Mouse (Mus musculus): Measurements from ENCODE around the gene Rab37. TPM values are rescaled to one million over a fixed set of nuclear protein-coding genes. Genes with fewer than 3 reads are reported as not detected.

Rab37 gene
- polyA plus RNA-seq, 1 experiment from 2014 or later: 1.1 TPM

GRCm38 (mm10) chr11:115171125-115171524, 79.9 kb downstream of the Rab37 start:
- no peak for ATAC-seq (replicated peaks; ENCODE audit: insufficient number of reproducible peaks, insufficient read depth, low FRiP score, low read depth)
- no peak overlapping the region for H3K4me2 ChIP-seq
- 54% methylated on average over 8 of the region's 8 CpGs for WGBS
- no peaks in the 10 kb centered on the region for H3K36me3 ChIP-seq
- no peak overlapping the region for H3K27ac ChIP-seq
- H3K9ac ChIP-seq: no peak overlapping the region
- peaks cover 30% of the 10 kb centered on the region for H3K4me1 ChIP-seq (replicated peaks)
- H3K4me3 ChIP-seq: no peak overlapping the region
- H3K27me3 ChIP-seq: peaks cover 10% of the 10 kb centered on the region; the same call in 1 of the 2 replicates
- no peaks in the 10 kb centered on the region for H3K9me3 ChIP-seq (replicated peaks)

GRCm38 (mm10) chr11:115172825-115173287, 81.6 kb downstream of the Rab37 start:
- H3K27me3 ChIP-seq: peaks cover 10% of the 10 kb centered on the region; the same call in 1 of the 2 replicates
- H3K4me2 ChIP-seq: peak overlapping the region; percentile 22
- 30% methylated on average over 4 of the region's 4 CpGs for WGBS
- no peak overlapping the region for H3K27ac ChIP-seq
- H3K4me1 ChIP-seq (replicated peaks): peaks cover 38% of the 10 kb centered on the region
- no peak; the same call in 1 of the 2 replicates for ATAC-seq (replicated peaks; ENCODE audit: insufficient number of reproducible peaks, insufficient read depth, low FRiP score, low read depth)
- no peaks in the 10 kb centered on the region for H3K36me3 ChIP-seq
- H3K9me3 ChIP-seq (replicated peaks): no peaks in the 10 kb centered on the region
- H3K4me3 ChIP-seq: no peak overlapping the region
- H3K9ac ChIP-seq: no peak overlapping the region

DNA sequence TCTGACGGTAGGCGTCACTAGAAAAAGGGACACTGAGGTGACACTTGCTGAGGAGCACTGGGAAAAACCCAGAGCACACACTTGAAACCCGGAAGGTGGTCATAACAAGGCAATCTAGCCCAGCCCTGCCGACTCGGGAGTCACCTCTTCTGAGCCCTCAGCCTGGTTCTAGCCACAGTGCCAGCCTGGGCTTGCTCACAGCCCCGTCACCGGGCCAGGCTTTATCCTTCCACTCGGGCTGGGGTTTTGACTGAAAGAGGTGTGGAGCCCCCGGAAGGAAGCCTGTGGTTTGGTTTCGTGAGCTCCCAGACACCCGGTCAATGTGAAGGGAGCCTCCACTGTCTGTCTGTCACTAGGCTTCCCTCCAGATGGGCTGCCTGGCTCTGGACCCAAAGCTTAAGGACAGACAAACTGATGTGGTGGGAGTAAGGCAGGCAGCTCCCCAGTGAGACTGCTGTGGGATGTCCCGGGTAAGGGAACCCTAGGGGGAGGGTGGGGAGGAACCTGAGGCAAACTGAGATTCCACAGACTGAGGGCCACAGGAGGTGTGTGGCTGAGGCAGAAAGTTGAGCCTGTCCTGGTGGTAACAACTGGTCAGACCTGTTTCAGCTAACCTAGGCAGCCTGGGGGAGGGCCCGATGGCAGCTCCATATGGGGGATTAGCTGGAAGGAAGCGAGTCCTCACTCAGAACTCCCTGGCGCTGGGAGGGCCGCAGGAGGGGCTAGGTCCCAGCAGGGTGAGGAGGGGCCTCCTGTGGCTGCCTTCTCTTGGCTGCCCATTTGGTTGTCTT, 82.5 kb downstream of the Rab37 start:
- ATAC-seq (replicated peaks; ENCODE audit: insufficient number of reproducible peaks, insufficient read depth, low FRiP score, low read depth): no peak
- H3K9ac ChIP-seq: no peak overlapping the region
- no peak overlapping the region for H3K4me3 ChIP-seq
- H3K4me2 ChIP-seq: peak overlapping the region; percentile 15; the same call in 1 of the 2 replicates
- H3K4me1 ChIP-seq (replicated peaks): peaks cover 44% of the 10 kb centered on the region
- no peaks in the 10 kb centered on the region for H3K9me3 ChIP-seq (replicated peaks)
- H3K36me3 ChIP-seq: no peaks in the 10 kb centered on the region
- peaks cover 10% of the 10 kb centered on the region; the same call in 1 of the 2 replicates for H3K27me3 ChIP-seq
- WGBS: 29% methylated on average over 16 of the region's 16 CpGs
- H3K27ac ChIP-seq: 0 out of 2 replicates have a peak overlapping the region, but pooled peaks have one; percentile 34

DNA sequence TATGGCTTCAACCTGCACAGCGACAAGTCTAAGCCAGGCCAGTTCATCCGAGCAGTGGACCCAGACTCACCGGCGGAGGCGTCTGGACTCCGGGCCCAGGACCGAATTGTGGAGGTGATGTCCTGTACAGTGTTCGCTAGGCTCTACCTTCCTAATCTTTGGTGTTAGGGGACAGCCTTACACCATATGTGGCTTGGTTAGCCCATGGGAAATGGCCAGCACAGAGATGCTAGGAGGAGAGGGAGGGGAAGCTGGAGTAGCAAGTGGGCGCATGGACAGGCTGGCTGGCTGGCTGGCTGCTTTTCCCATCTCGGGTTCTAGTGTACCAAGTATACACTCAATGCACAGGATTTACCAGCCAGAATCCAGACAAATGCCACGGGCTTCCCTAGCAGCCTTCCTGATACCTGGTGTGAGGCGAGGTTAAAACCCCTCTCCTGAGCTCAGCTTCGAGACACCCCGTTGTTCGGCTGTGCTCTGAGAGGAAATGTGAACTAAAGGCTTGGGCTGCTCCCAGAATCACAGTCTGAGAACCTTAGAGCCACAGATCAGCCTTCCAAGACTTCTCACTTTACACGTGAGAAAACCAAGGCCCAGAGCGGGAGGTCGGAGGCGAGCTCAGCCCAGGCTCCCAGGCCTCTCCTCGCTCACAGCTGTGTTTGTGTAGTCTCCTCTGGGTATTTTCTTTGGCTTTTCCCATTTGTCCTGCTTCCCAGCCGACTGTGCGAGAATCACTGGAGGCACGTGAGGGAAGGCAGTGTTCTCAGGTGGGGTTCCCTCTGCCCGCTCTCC, 85.4 kb downstream of the Rab37 start:
- WGBS: 70% methylated on average over 24 of the region's 24 CpGs
- no peak overlapping the region for H3K4me3 ChIP-seq
- H3K4me2 ChIP-seq: no peak overlapping the region
- no peak overlapping the region for H3K9ac ChIP-seq
- no peaks in the 10 kb centered on the region for H3K9me3 ChIP-seq (replicated peaks)
- no peaks in the 10 kb centered on the region for H3K36me3 ChIP-seq
- H3K4me1 ChIP-seq (replicated peaks): peaks cover 39% of the 10 kb centered on the region
- H3K27me3 ChIP-seq: peaks cover 9% of the 10 kb centered on the region; the same call in 1 of the 2 replicates
- peak overlapping the region; percentile 39; the same call in 1 of the 2 replicates for H3K27ac ChIP-seq
- no peak for ATAC-seq (replicated peaks; ENCODE audit: insufficient number of reproducible peaks, insufficient read depth, low FRiP score, low read depth)

DNA sequence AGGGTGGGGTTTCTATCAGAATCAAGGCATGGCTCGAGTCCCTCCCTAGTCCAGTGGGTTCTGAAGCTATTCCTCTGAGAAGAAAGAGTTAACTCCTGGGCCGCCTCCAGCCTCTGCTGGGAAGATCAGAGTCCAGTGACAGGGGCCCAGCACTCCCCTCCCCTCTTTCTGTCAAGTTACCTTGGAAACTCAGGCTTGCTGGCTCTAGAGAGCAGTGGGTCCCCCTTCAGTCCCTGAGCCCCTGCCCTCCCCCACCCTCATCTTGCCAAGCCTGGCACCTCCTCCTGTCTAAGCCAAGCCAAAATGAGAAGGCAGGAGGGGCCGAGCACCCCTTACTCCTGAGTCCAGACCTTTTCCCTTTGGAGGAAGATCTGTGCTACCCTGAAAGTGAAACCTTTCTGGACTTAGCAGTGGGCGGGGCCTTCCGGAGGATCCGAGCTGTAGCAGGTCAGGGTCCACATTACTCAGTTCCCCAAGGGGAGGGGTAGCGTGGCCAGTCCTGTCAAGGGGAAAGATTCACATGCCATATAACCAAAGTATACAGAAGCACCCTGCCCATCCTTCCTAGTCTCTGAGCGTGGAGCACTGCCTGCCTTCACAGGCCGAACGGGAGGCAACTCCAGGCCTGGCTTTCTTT, 86.4 kb downstream of the Rab37 start:
- Histone ChIP-seq H3K9me3 (replicated peaks) (no peaks in the 10 kb centered on the region), H3K27me3 (peaks cover 5% of the 10 kb centered on the region; the same call in 1 of the 2 replicates), H3K4me1 (replicated peaks) (peaks cover 31% of the 10 kb centered on the region), H3K36me3 (no peaks in the 10 kb centered on the region), H3K4me3 (no peak overlapping the region), H3K9ac (no peak overlapping the region), H3K4me2 (no peak overlapping the region), H3K27ac (peak overlapping the region; percentile 39; the same call in 1 of the 2 replicates)
- ATAC-seq (replicated peaks; ENCODE audit: insufficient number of reproducible peaks, insufficient read depth, low FRiP score, low read depth): no peak
- WGBS: 58% methylated on average over 10 of the region's 10 CpGs

- H3K4me3 ChIP-seq: no peak overlapping the region
- peaks cover 5% of the 10 kb centered on the region; the same call in 1 of the 2 replicates for H3K27me3 ChIP-seq
- no peak overlapping the region for H3K9ac ChIP-seq
- no peaks in the 10 kb centered on the region for H3K9me3 ChIP-seq (replicated peaks)
- peaks cover 21% of the 10 kb centered on the region for H3K4me1 ChIP-seq (replicated peaks)
- no peak for ATAC-seq (replicated peaks; ENCODE audit: insufficient number of reproducible peaks, insufficient read depth, low FRiP score, low read depth)
- H3K27ac ChIP-seq: no peak overlapping the region
- no peak overlapping the region for H3K4me2 ChIP-seq
- WGBS: 84% methylated on average over 2 of the region's 2 CpGs
- no peaks in the 10 kb centered on the region for H3K36me3 ChIP-seq
These were observed 87.5 kb downstream of the Rab37 start for GRCm38 (mm10) chr11:115178766-115179165.

- no peak overlapping the region for H3K4me2 ChIP-seq
- H3K27me3 ChIP-seq: peaks cover 5% of the 10 kb centered on the region; the same call in 1 of the 2 replicates
- no peaks in the 10 kb centered on the region for H3K36me3 ChIP-seq
- no peaks in the 10 kb centered on the region for H3K9me3 ChIP-seq (replicated peaks)
- H3K4me1 ChIP-seq (replicated peaks): peaks cover 17% of the 10 kb centered on the region; the same call in 1 of the 2 replicates
- H3K27ac ChIP-seq: no peak overlapping the region
- H3K9ac ChIP-seq: no peak overlapping the region
- 62% methylated on average over 6 of the region's 6 CpGs for WGBS
- ATAC-seq (replicated peaks; ENCODE audit: insufficient number of reproducible peaks, insufficient read depth, low FRiP score, low read depth): no peak
- no peak overlapping the region for H3K4me3 ChIP-seq
These were observed 88.0 kb downstream of the Rab37 start for GRCm38 (mm10) chr11:115179191-115179590.

- 74% methylated on average over 6 of the region's 6 CpGs for WGBS
- no peak for ATAC-seq (replicated peaks; ENCODE audit: insufficient number of reproducible peaks, insufficient read depth, low FRiP score, low read depth)
- no peak overlapping the region for H3K4me3 ChIP-seq
- no peaks in the 10 kb centered on the region for H3K36me3 ChIP-seq
- no peak overlapping the region for H3K9ac ChIP-seq
- H3K4me2 ChIP-seq: no peak overlapping the region
- no peaks in the 10 kb centered on the region for H3K9me3 ChIP-seq (replicated peaks)
- H3K4me1 ChIP-seq (replicated peaks): peaks cover 17% of the 10 kb centered on the region; the same call in 1 of the 2 replicates
- peaks cover 3% of the 10 kb centered on the region; the same call in 1 of the 2 replicates for H3K27me3 ChIP-seq
- H3K27ac ChIP-seq: no peak overlapping the region
These were observed 88.7 kb downstream of the Rab37 start for GRCm38 (mm10) chr11:115179881-115180280.

DNA sequence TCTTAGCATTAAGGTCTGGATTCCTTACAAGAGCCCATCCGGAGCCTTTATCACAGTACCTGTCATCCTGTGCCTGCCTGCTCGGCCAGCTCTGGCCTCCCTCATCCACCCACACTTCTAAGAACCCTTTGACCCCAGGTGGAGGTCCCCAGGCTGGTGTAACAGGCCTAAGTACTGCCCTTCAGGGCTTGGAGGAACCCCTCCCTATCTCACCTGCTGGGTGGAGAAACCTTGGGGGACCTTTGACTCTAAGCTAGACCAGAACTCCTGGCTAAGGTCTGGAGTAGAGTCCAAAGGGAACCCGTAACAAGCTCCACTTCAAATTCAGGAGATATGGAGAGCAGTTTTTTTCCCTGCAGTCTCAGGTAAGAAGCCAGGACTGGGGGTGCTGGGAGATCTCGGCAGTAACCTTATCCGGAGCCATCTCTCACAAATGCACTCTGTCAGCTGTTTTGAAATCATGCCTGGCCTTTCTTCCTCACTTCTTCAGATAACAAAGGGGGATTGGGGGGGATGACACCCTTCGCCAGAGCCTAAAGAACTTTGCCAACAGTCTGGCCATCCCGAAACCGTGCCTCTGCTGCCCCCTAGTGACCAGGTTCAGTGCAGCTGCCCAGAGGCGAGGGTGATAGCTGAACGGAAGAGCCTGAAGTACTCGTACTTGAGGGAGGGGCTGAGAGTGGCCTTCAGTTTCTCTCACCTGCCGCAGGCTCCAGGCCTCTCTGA, 90.8 kb downstream of the Rab37 start:
- Histone ChIP-seq H3K4me3 (no peak overlapping the region), H3K4me2 (no peak overlapping the region), H3K4me1 (replicated peaks) (peaks cover 23% of the 10 kb centered on the region), H3K36me3 (no peaks in the 10 kb centered on the region), H3K9ac (no peak overlapping the region), H3K27ac (no peak overlapping the region), H3K9me3 (replicated peaks) (no peaks in the 10 kb centered on the region), H3K27me3 (no peaks in the 10 kb centered on the region)
- 15% methylated on average over 12 of the region's 12 CpGs for WGBS
- ATAC-seq (replicated peaks; ENCODE audit: insufficient number of reproducible peaks, insufficient read depth, low FRiP score, low read depth): no peak

DNA sequence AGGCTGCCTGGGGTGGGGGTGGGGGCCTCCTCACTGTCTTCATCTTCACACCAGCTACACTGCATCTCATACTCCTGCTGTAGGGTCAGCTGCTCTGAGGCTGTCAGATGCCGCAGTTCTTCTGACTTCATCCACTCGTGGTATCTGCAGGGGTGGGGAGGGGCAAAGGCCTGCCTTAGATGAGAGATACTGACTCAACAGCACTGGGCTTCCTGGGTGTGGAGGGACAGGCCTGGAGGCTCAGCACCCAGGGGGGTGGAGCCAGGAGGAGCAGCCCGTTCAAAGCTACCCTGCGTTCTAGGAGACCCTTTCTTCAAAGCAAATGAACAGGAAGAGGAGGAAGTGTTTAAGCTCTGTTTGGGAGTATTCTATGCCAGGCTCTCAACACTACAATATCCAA, 93.7 kb downstream of the Rab37 start:
- no peak for ATAC-seq (replicated peaks; ENCODE audit: insufficient number of reproducible peaks, insufficient read depth, low FRiP score, low read depth)
- H3K4me3 ChIP-seq: no peak overlapping the region
- no peak overlapping the region for H3K4me2 ChIP-seq
- H3K36me3 ChIP-seq: no peaks in the 10 kb centered on the region; the same call in 1 of the 2 replicates
- H3K4me1 ChIP-seq (replicated peaks): peaks cover 18% of the 10 kb centered on the region
- H3K9me3 ChIP-seq (replicated peaks): no peaks in the 10 kb centered on the region
- WGBS: 24% methylated on average over 4 of the region's 4 CpGs
- H3K27me3 ChIP-seq: no peaks in the 10 kb centered on the region
- H3K27ac ChIP-seq: no peak overlapping the region
- H3K9ac ChIP-seq: no peak overlapping the region

Data from heart, embryonic 15.5 days (tissue).